Mouse (Mus musculus): Measurements from ENCODE around the gene Gm44503. TPM values are rescaled to one million over a fixed set of nuclear protein-coding genes. Genes with fewer than 3 reads are reported as not detected.
A peak's percentile ranks its signal among the peaks of the same experiment; 100 is the strongest.

Gm44503 gene
- total and polyA plus RNA-seq, 2 experiments from 2014 or later: not detected

DNA sequence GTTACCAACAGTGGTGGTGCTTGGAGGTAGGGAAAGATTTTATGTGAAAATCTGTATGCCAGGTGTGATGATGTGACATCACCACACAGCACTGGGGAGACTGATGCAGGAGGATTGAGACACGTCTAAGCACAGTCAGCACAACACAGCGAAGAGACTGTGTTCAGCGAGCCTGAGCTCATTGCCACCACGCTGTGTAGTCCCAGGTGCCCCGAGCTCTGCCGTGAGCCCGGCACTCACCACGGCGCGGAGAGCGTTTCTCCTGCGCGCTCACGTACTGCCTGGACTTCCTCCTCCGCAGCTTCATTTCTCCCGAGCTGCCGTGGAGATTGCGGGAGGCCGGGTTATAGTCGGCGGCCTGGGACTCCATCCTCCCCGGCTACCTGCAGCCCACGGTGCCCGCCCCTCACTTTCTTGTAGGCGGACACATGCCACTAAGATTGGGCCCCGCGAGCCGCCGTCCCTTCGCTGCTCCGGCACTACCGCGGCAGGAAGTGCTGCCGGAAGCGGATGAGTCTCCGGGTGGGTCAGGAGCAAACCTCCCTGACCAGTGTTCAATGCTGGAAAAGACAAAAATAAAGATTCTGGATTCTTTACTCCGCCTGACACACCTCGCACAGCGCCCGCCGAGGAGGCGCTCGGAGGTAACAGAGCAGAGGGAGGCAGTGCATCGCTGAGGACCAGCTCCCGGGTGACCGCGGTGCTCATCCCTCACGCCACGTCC lies 80.7 kb downstream of the Gm44503 start:
- peak overlapping the region; percentile 84 for H3K9ac ChIP-seq (replicated peaks; ENCODE audit: low read length, poor library complexity, severe bottlenecking)
- H3K4me1 ChIP-seq (ENCODE audit: insufficient read depth, low read length): no peaks in the 10 kb centered on the region
- ATAC-seq (ENCODE audit: low FRiP score): peak; percentile 90
- H3K36me3 ChIP-seq (ENCODE audit: insufficient read depth, low read length): peaks cover 4% of the 10 kb centered on the region; the same call in 1 of the 2 replicates
- H3K4me3 ChIP-seq (ENCODE audit: low read depth, low read length): peak overlapping the region; percentile 71
- no peak for TF ChIP-seq CTCF (IDR thresholded peaks at IDR 0.05)
- H3K9me3 ChIP-seq (ENCODE audit: low read length): no peaks in the 10 kb centered on the region
- H3K27ac ChIP-seq (ENCODE audit: low read depth, low read length): peak overlapping the region; percentile 87
- peak; percentile 93 for DNase-seq (ENCODE audit: low spot score)
- peak overlapping the region; percentile 67 for H3K4me2 ChIP-seq (ENCODE audit: low read depth, low read length, poor library complexity, severe bottlenecking)
- WGBS: under 1% methylated on average over 49 of the region's 49 CpGs
- H3K27me3 ChIP-seq (ENCODE audit: insufficient read depth, low read length): no peaks in the 10 kb centered on the region

- Histone ChIP-seq H3K4me2 (ENCODE audit: low read depth, low read length, poor library complexity, severe bottlenecking) (peak within 1 kb of the TSS; percentile 67), H3K36me3 (ENCODE audit: insufficient read depth, low read length) (0 out of 2 replicates have a peak, but pooled peaks cover 4% of the 10 kb centered on the region), H3K4me3 (ENCODE audit: low read depth, low read length) (peak within 1 kb of the TSS; percentile 71), H3K9me3 (ENCODE audit: low read length) (no peaks in the 10 kb centered on the region), H3K4me1 (ENCODE audit: insufficient read depth, low read length) (no peaks in the 10 kb centered on the region; the same call in 1 of the 2 replicates), H3K9ac (replicated peaks; ENCODE audit: low read length, poor library complexity, severe bottlenecking) (peak within 1 kb of the TSS; percentile 84), H3K27ac (ENCODE audit: low read depth, low read length) (peak within 1 kb of the TSS; percentile 87), H3K27me3 (ENCODE audit: insufficient read depth, low read length) (no peaks in the 10 kb centered on the region)
- no peak for DNase-seq (ENCODE audit: low spot score)
- 31% methylated on average over 6 of the region's 6 CpGs for WGBS
- no peak for ATAC-seq (ENCODE audit: low FRiP score)
- no peak for TF ChIP-seq CTCF (IDR thresholded peaks at IDR 0.05)
Observed at GRCm38 (mm10) chr9:73040080-73040479, 81.4 kb downstream of the Gm44503 start, which contains the start of gene Pigb. Gene Pigb (minus strand): TSS chr9:73040378.

GRCm38 (mm10) chr9:73044146-73045079 lies 85.8 kb downstream of the Gm44503 start, which contains the start of gene Rab27a:
Gene Rab27a (plus strand): TSS chr9:73044854.
- no peaks in the 10 kb centered on the region for H3K36me3 ChIP-seq (ENCODE audit: insufficient read depth, low read length)
- H3K27me3 ChIP-seq (ENCODE audit: insufficient read depth, low read length): no peaks in the 10 kb centered on the region
- H3K27ac ChIP-seq (ENCODE audit: low read depth, low read length): peak within 1 kb of the TSS; percentile 55
- peak within 1 kb of the TSS; percentile 76 for H3K9ac ChIP-seq (replicated peaks; ENCODE audit: low read length, poor library complexity, severe bottlenecking)
- peak; percentile 56 for ATAC-seq (ENCODE audit: low FRiP score)
- H3K4me1 ChIP-seq (ENCODE audit: insufficient read depth, low read length): no peaks in the 10 kb centered on the region; the same call in 1 of the 2 replicates
- H3K9me3 ChIP-seq (ENCODE audit: low read length): no peaks in the 10 kb centered on the region
- TF ChIP-seq CTCF (IDR thresholded peaks at IDR 0.05): peak; percentile 91
- 2% methylated on average over 41 of the region's 41 CpGs for WGBS
- peak within 1 kb of the TSS; percentile 53 for H3K4me3 ChIP-seq (ENCODE audit: low read depth, low read length)
- DNase-seq (ENCODE audit: low spot score): peak; percentile 90
- H3K4me2 ChIP-seq (ENCODE audit: low read depth, low read length, poor library complexity, severe bottlenecking): peak within 1 kb of the TSS; percentile 86

DNA sequence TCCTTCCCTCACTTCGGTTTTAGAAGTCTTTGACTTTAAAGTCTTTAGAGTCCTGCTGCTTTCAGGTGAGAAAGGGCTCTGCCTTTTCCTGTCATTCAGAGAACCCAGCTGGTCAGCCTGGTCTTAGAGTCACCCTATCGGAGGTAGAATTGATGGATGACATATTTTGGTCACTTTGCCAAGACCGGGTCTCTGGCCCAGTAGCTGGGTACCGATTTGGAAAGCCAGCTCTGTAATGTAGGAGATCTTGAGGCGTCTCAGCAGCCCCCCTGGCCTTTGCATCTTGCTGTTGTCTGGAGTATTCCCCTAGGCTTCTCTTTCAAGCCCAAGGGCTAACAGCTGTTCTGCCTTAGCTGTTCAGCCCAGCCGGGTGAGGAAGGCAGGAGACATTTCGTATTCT lies 86.6 kb downstream of the Gm44503 start:
- no peaks in the 10 kb centered on the region; the same call in 1 of the 2 replicates for H3K4me1 ChIP-seq (ENCODE audit: insufficient read depth, low read length)
- peak overlapping the region; percentile 53 for H3K4me3 ChIP-seq (ENCODE audit: low read depth, low read length)
- H3K9ac ChIP-seq (replicated peaks; ENCODE audit: low read length, poor library complexity, severe bottlenecking): peak overlapping the region; percentile 76
- no peaks in the 10 kb centered on the region for H3K9me3 ChIP-seq (ENCODE audit: low read length)
- ATAC-seq (ENCODE audit: low FRiP score): no peak
- no peaks in the 10 kb centered on the region for H3K27me3 ChIP-seq (ENCODE audit: insufficient read depth, low read length)
- H3K4me2 ChIP-seq (ENCODE audit: low read depth, low read length, poor library complexity, severe bottlenecking): peak overlapping the region; percentile 86
- WGBS: 8% methylated on average over 7 of the region's 7 CpGs
- no peak for TF ChIP-seq CTCF (IDR thresholded peaks at IDR 0.05)
- DNase-seq (ENCODE audit: low spot score): no peak
- H3K27ac ChIP-seq (ENCODE audit: low read depth, low read length): no peak overlapping the region; the same call in 1 of the 2 replicates
- H3K36me3 ChIP-seq (ENCODE audit: insufficient read depth, low read length): no peaks in the 10 kb centered on the region

GRCm38 (mm10) chr9:73045711-73046110 lies 87.1 kb downstream of the Gm44503 start:
- ATAC-seq (ENCODE audit: low FRiP score): no peak
- DNase-seq (ENCODE audit: low spot score): no peak
- Histone ChIP-seq H3K9me3 (ENCODE audit: low read length) (no peaks in the 10 kb centered on the region), H3K27me3 (ENCODE audit: insufficient read depth, low read length) (no peaks in the 10 kb centered on the region), H3K4me3 (ENCODE audit: low read depth, low read length) (peak overlapping the region; percentile 53), H3K4me2 (ENCODE audit: low read depth, low read length, poor library complexity, severe bottlenecking) (peak overlapping the region; percentile 86), H3K27ac (ENCODE audit: low read depth, low read length) (no peak overlapping the region; the same call in 1 of the 2 replicates), H3K36me3 (ENCODE audit: insufficient read depth, low read length) (no peaks in the 10 kb centered on the region), H3K4me1 (ENCODE audit: insufficient read depth, low read length) (no peaks in the 10 kb centered on the region; the same call in 1 of the 2 replicates), H3K9ac (replicated peaks; ENCODE audit: low read length, poor library complexity, severe bottlenecking) (peak overlapping the region; percentile 76)
- WGBS: 75% methylated on average over 10 of the region's 10 CpGs
- TF ChIP-seq CTCF (IDR thresholded peaks at IDR 0.05): no peak
